Mouse (Mus musculus) gastrocnemius, postnatal 10 days (tissue): Measurements from ENCODE around the gene Garem2. TPM values are rescaled to one million over a fixed set of nuclear protein-coding genes. Genes with fewer than 3 reads are reported as not detected.

Source experiments
- DNase-seq: peaks from one replicate; pipeline ENCODE4 v3.0.0; 2021; ENCODE audit warnings: mixed read lengths
- total RNA-seq, 2 experiments: library from RNA; stranded (reverse); gene quantifications; 2 replicates each; pipeline ENCODE4 v1.2.3; 2021

The Garem2 gene
- total RNA-seq, 2 experiments from 2014 or later, result 0.12 to 0.18 TPM

DNA sequence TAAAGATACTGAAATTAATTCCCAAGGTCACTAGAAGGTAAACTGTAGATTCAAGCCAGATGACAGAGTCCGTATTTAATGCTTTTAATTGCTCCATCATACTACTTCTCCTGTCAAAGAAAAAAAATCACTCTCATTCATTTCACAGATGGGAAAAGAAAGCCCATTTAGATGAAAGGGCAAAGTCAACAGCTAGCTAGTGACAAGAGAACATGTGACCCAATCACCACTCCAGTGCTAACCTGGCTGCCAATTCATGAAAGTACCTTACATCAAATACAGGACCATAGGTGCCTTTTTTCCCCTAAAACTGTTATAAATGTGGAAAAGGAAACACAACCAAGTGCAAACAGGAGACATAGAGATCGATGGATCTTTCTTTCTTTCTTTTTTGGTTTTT is 48.3 kb downstream of the Garem2 start:
- DNase-seq, result no peak

DNA sequence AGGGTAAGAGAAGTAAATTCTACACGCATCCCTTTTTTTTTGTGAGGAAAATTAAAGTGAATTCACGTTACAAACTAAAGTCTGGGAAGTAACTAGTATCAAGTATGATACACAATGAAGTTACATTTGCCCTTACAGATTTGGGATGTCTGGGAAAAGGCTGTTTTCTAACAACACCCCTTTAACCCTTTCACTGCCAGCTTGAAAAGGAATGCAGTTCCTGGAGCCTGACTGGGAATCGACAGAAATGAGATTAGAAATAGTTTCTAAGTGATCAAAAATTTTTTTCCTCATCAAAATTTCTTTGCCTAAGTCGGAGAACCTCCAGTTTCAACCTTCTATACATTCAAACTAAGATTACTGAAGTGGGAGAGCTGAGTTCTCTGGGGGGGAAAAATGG is 49.1 kb downstream of the Garem2 start:
- no peak for DNase-seq

DNA sequence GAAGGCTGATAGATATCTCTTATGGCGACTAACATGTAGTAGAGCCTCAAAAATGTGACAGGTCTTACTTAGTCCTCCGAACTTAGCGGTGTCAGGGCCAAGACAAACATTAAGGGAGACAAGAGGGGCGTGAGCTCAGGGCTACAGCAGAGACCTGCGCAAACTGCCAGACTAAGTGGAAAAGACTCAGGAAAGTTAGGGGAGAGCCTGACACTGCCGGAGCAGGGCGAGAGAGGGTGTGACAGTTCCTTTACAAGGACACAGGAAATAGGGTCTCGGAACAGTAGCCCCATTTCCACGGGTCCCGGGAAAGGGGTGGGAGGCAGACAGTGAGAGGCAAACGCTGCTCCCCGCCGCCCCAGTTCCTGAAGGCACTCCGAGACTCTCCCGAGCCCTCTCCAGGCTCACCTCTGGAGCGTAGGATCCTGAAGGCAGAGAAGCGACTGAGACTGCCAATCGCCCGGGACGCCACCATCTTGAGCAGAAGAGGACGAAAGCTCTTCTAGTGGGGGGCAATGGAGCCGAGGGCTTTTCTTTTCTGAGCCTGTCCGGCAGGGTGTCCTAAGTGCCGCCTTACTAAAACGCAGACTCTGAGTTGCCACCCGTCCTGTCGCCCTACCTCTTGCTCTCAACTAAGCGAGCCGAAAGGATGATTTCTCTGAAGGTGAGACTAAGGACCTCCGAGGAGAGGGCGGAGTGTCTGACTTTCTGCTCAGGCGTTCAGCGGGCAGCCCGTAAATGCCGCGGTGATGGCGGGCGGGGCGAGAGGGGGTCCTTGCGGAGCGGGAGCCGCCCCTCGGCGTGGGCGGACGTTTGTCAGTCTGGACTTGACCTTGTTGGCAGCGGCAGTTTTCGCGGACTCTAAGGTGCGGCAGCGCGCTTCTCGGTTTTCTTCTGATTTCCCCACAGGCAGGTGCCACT is 49.8 kb downstream of the Garem2 start, which contains the start of the genes Hadha and Hadhb:
TSS of gene Hadha (minus strand) at position 689 of the 921 bp plus-strand sequence.
TSS of gene Hadhb (plus strand) at position 775 of the 921 bp plus-strand sequence.
- DNase-seq, result peak; percentile 94

DNA sequence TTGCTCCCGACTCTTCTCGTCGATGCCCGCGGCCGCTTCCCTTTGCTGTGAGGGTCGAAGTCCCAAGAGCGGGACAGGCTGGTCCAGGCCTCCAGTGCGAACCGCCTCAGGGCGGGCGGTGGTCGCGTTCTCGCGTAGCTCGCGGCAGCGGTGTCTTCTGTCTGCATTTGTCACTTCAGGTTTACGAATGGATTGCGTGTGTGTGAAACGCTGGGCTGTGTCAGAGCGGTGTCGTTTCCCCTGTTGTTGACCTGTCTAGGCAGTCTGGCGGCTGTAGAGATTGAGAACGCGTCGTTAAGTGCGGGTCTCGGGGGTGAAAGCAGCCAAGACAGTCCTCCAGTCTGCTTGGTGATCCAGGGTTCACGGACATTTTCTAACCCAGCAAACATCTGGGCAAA is 50.4 kb downstream of the Garem2 start:
- no peak for DNase-seq

DNA sequence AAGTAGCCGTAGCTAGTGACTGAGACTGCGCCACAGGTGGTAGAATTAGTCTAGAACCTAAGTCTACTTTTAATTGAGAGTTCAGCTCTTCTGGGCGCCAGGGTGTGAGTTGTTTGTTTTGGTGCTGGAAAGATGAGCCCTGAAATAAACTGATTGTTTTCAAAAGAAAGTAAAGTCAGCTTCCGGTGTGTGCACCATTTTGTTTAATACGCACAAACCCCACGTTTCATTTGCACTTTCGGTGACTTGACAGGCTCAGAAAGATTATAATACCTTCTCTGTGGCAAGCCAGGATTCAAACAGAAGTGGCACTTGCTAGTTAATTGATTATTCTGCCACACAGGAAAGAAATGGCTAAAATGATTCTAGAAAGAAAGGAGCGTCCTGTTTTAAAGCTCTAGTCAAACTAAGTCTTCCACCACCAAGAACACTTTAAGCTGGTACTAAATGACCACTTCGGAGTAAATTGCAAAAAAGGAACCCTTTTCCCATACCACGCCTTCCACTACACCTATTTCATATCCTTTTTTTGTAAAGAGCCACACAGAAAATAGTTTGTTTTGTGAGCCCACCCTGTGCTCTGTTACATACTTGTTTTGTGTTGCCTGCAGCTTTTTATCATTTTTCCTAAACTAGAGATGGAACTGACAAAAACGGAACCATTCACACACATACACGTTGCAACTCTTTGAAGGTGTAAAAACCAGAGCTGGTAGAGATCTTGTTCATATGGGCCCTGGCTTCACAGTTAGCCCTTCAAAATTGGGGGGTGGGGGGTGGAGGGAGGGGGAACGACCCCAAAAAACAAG is 51.1 kb downstream of the Garem2 start:
- DNase-seq, result no peak

DNA sequence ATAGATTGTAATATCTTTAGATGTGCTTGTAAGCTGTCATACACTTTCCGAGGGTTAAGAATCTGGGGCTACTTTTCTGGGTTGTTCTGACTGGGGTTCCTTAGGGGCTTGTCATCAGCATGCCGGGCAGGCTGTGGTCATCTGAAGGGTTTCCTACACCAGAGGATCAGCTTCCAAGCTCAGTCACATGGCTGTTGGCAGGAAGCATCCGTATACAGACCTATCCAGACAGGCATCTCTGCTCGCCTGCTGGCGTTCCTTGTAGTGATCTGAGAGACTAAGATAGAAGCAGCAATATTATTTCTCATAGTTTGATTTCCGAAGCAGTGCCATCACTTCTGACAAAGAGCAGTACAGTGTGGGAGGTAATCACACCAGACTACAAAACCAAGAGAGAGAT is 54.6 kb downstream of the Garem2 start:
- peak; percentile 18 for DNase-seq

DNA sequence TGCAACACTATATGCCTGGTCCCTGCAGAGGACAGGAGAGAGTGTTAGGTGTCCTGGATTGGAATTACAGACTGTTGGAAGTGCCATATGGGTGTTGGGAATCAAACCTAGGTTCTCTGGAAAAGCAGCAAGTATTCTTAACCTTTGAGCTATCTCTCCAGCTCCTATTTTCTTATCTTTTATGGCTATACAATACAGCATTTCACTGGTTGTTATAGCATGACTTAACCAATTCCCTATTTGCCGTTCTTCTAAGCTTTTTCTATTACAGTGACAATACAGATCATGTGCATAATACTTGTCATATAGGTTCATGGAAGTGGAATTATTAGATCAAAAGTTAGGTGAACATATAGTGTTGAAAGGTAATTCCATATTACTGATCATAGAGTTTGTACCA is 56.9 kb downstream of the Garem2 start:
- no peak for DNase-seq

DNA sequence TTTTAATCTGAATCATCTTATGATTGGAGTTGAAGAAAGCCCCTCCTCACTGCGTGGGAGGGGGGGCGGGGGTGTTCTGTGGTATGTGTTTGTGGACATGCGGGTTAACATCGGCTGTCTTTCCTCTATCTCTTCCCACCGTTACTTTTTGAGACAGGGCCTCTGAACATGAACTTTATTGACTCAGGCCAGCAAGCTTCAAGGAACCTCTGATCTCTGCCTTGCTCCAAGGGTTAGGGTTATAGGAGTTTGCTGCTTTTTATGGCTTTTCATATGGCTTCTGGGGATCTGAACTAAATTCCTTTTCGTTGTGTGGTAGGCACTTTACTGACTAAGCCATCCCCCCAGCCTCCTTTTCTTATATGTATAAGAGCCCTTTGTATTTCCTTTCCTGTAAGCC is 57.4 kb downstream of the Garem2 start:
- no peak for DNase-seq

DNA sequence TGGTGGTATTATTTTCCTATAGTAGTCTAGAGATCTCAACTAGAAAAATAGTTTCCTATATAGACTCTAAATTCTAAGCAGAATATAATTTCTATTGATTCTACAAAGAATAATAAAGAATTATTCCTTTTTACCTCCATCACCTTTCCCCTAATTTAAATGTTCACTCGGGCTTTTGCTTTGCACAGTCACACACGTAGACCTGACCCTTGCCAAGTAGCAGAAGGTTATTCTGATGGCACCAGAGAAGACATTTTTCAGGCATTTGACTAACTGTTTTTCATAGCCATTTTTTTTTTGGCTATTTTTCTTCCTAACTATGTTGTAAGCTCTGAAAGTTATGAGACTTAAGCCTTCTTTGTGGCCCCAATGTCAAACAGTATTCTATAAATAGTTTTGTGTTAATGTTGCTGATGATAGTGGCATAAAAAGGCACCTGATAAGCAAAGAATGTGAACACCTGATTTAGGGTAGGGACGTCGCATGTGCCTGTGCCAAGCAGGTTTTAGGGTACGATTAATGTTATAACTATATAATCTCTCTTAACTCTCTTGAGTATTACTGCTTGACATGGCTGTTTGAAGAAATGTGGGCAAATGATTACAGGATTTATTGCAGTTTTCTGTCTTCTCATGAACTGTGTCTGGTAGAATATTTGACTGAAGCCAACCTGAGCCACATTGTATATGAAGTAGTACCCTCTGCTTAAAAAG is 60.4 kb downstream of the Garem2 start:
- no peak for DNase-seq

Other genes with a start within 250 kb of the Garem2 start
- under 1 TPM in 1 of 2 experiments, not detected in 1; 0.27 TPM for gene Il6, start 92.0 kb upstream of the Garem2 start, total RNA-seq
- 10 to 100 TPM; 14.8 to 19.3 TPM for gene Tyms, start 31.5 kb upstream of the Garem2 start, total RNA-seq
- not detected for gene 3110082J24Rik, start 925 bp downstream of the Garem2 start, total RNA-seq
- gene Hadha, start 50.0 kb downstream of the Garem2 start, total RNA-seq, result 100 to 1,000 TPM; 292 to 312 TPM
- gene Hadhb, start 50.1 kb downstream of the Garem2 start, total RNA-seq, result 100 to 1,000 TPM; 239 to 273 TPM
- gene Adgrf3, start 100.6 kb downstream of the Garem2 start, total RNA-seq, result not detected
- 10 to 100 TPM; 11.9 to 15.3 TPM for gene Selenoi, start 127.4 kb downstream of the Garem2 start, total RNA-seq
- gene Drc1, start 176.2 kb downstream of the Garem2 start, total RNA-seq, result under 1 TPM in 1 of 2 experiments, not detected in 1; 0.49 TPM